Mouse (Mus musculus): ENCODE measurements at regions not wholly inside any gene's neighbourhood (a gene's known extent, or its start where the extent isn't known, plus 50 kb on each side); places are given as distances from the start of the nearest gene placed in this dataset.
"Not testable (repeated sequence)": the region's sequence is repeated elsewhere in the genome, so short reads cannot be mapped to it uniquely, and the experiment has no call there.

- ATAC-seq (replicated peaks; ENCODE audit: poor library complexity): not testable (repeated sequence)
These were observed 536.8 kb upstream of the Cntn5 start for GRCm38 (mm10) chr9:11441241-11441997.

GRCm38 (mm10) chr9:11436443-11437167 lies 532.0 kb upstream of the Cntn5 start:
- ATAC-seq (replicated peaks; ENCODE audit: poor library complexity): no peak

GRCm38 (mm10) chr9:11436014-11436413 lies 531.4 kb upstream of the Cntn5 start:
- no peak for ATAC-seq (replicated peaks; ENCODE audit: poor library complexity)

- 0 out of 2 replicates have a peak, but pooled peaks have one; percentile 37 for ATAC-seq (replicated peaks; ENCODE audit: poor library complexity)
These were observed 530.4 kb upstream of the Cntn5 start for GRCm38 (mm10) chr9:11435019-11435418.

- no peak for ATAC-seq (replicated peaks; ENCODE audit: poor library complexity)
These were observed 521.9 kb upstream of the Cntn5 start for GRCm38 (mm10) chr9:11426473-11426872.

- no peak for ATAC-seq (replicated peaks; ENCODE audit: poor library complexity)
These were observed 492.3 kb upstream of the Cntn5 start for GRCm38 (mm10) chr9:11396829-11397228.

- ATAC-seq (replicated peaks; ENCODE audit: poor library complexity): no peak
These were observed 477.1 kb upstream of the Cntn5 start for GRCm38 (mm10) chr9:11381648-11382075.

- no peak for ATAC-seq (replicated peaks; ENCODE audit: poor library complexity)
These were observed 476.0 kb upstream of the Cntn5 start for GRCm38 (mm10) chr9:11380531-11380930.

- ATAC-seq (replicated peaks; ENCODE audit: poor library complexity): no peak
These were observed 473.5 kb upstream of the Cntn5 start for GRCm38 (mm10) chr9:11378046-11378445.

GRCm38 (mm10) chr9:11377586-11377985 lies 473.0 kb upstream of the Cntn5 start:
- ATAC-seq (replicated peaks; ENCODE audit: poor library complexity): no peak

- ATAC-seq (replicated peaks; ENCODE audit: poor library complexity): no peak
These were observed 468.8 kb upstream of the Cntn5 start for GRCm38 (mm10) chr9:11373294-11373903.

GRCm38 (mm10) chr9:11368056-11368455 lies 463.5 kb upstream of the Cntn5 start:
- no peak for ATAC-seq (replicated peaks; ENCODE audit: poor library complexity)

GRCm38 (mm10) chr9:11328900-11329299 lies 424.3 kb upstream of the Cntn5 start:
- ATAC-seq (replicated peaks; ENCODE audit: poor library complexity): no peak

GRCm38 (mm10) chr9:11317221-11317620 lies 412.6 kb upstream of the Cntn5 start:
- ATAC-seq (replicated peaks; ENCODE audit: poor library complexity): no peak

GRCm38 (mm10) chr9:11297116-11297515 lies 392.5 kb upstream of the Cntn5 start:
- not testable (repeated sequence) for ATAC-seq (replicated peaks; ENCODE audit: poor library complexity)

- ATAC-seq (replicated peaks; ENCODE audit: poor library complexity): no peak
These were observed 380.6 kb upstream of the Cntn5 start for GRCm38 (mm10) chr9:11285135-11285534.

GRCm38 (mm10) chr9:11284549-11284948 lies 380.0 kb upstream of the Cntn5 start:
- ATAC-seq (replicated peaks; ENCODE audit: poor library complexity): no peak

- ATAC-seq (replicated peaks; ENCODE audit: poor library complexity): no peak
These were observed 375.0 kb upstream of the Cntn5 start for GRCm38 (mm10) chr9:11279409-11280127.

- no peak for ATAC-seq (replicated peaks; ENCODE audit: poor library complexity)
These were observed 373.2 kb upstream of the Cntn5 start for GRCm38 (mm10) chr9:11277810-11278209.

- ATAC-seq (replicated peaks; ENCODE audit: poor library complexity): no peak
These were observed 372.4 kb upstream of the Cntn5 start for GRCm38 (mm10) chr9:11276966-11277365.

GRCm38 (mm10) chr9:11256848-11257247 lies 352.3 kb upstream of the Cntn5 start:
- ATAC-seq (replicated peaks; ENCODE audit: poor library complexity): no peak
